Mouse (Mus musculus): ENCODE data around the gene Frem2.

Frem2 gene

DNA sequence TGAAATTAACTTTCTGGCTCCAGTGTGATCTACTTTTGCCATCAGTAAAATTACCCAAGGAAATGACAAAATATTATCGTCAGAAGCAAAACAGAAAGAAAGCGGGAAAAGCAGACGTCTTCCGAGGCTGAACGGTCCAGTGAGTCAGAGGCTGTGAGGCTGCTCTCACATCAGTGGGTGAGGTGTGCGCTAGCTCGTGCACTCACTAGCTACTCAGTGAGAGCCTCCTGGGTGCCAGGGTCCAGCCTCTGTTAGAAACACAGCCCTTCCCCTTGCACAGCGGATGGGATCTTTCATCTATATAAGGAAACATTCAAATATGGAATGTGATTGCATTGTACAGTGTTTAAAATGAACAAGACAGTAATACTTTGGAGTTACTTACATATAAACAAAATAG is 36.8 kb downstream of the Frem2 start:
- DNase-seq (ENCODE audit: low read depth): no peak

DNA sequence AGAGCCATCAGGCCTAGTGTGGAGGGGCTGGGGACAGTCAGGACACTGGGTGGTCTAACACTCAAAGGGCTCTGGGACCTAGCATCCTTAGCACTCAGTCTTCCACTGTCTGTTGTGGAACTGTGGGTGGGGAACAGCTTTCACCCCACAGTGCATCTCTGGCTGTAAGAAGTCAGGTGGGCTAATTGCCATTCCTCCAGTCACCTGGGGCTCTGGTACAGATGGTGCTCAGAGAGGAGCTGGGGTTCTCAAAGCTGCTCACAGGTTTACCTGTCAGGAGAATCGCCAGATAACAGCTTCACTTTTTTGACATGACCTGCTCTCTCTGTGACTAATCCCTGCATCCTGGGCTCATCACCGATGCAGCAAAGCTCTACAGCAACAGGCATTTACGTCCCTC is 46.0 kb downstream of the Frem2 start:
- DNase-seq (ENCODE audit: low read depth): no peak

DNA sequence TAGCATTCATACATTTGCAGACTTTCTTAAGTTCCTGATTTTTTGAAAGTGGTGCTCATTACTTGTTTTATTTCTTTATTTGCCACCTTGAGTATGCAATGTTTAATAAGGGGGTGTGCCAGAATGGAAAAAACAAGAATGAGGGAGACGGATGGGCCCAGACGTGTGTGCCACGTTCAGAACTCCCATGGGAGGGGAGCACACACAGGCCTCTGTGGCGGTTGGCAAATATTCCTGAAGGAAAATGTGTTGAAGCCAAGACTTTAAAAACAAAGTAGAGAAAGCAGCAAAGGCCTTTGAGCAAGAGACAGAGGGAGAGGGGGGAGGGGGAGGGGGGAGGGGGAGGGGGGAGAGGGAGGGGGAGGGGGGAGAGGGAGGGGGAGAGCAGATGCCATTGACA is 47.3 kb downstream of the Frem2 start:
- DNase-seq (ENCODE audit: low read depth): no peak

DNA sequence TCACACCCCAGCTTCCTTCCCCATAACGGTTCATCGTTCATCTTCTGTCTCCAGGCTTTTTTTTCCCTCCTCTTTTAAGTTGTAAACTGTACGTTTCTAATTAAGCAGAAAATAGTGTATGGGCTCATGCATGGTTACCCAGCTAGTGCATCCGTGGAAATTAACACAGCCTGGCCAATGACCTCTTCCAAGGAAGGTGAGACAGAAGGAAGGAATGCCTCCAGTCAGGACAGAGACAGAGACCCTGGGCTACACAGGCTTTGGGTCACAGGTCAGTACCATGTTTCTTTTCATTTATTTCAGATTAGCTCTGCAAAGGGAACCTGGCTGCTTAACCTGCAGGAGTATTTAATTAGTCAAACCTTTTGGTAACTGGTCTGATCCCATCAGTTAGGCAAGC is 57.0 kb downstream of the Frem2 start:
- DNase-seq (ENCODE audit: low read depth): no peak

DNA sequence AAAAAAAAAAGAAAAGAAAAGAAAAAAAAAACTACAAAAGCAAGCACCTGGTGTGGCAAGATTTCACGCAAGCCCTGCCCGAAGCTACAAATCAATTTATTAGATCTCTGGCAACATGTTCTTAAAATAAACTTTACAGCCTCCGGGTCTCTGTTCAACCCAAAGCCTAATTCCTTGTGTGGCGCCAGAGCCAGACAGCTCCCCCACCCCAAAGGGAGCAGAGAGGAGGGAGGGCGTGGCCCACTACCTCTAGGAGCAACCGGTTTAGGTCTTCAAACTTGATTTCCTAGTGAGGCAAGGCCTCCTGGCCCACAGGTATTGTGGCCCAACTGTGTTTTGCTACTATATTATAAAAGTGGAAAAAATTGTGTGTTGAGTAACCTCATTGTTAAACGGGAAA is 57.8 kb downstream of the Frem2 start:
- no peak for DNase-seq (ENCODE audit: low read depth)

DNA sequence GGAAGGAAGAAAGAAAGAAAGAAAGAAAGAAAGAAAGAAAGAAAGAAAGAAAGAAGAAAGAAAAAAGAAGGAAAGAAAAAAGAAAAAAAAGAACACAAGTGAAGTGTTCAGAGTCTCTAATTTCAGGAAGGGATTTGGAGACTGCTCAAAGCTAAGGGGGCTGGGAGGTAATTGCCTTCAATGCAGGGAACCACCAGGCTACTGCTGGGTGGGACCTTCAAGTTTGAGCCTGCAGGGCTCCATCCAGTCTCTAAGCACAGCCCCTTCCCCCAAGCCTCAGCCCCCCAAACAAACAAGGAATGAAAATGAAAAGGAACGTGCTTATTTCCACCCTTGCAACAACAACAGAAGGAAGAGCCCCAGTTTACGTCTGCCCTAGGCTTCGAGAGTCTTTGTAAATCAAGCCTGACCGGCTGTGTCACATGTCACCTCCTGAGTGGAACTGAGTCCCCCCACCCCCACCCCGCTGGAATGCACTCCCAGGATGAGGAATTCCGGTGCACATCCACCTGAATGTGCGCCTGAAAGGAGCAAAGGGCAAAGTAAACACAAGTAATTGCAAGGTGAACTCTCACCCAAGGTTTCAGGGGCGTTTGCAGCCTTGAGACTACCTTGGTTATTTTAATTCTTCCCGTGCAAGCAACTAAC is 58.9 kb downstream of the Frem2 start:
- no peak for DNase-seq (ENCODE audit: low read depth)

DNA sequence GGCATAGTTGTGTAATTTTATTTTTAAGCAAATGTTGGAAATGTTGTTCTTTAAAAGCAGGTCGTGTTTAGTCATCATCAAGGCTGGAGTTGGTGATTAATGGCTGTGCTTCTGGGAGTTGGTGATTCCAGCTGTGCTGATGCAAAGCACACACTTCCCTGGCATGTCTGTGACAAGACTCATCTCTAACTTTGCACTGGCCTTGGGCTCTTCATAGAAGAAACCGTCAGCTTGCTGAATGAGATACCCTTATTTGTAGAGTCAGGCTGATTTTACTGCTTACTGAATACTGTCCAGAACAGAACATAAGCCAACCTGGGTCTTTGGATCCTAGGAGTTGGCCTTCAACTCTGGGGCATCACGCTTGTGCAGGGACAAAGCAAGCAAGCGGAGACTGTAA is 62.7 kb downstream of the Frem2 start:
- no peak for DNase-seq (ENCODE audit: low read depth)

DNA sequence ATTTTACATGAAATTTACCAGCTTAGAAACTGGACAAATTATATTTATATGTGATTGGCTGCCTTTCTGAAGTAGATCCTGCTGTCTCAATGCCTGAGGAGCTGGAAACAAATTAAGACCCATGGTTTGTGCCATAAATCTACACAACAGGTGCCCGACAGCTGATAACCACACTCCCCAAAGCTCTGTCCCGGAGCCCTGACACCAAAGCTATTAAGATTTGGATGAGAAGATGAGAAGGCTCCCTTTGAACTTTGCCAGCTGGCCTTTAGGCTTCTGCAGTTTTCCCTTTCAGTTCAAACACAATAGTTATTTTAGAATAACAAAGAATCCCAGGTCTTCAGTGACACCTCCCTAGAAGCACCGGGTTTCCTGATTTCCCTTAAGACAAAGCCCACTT is 63.4 kb downstream of the Frem2 start:
- no peak for DNase-seq (ENCODE audit: low read depth)

DNA sequence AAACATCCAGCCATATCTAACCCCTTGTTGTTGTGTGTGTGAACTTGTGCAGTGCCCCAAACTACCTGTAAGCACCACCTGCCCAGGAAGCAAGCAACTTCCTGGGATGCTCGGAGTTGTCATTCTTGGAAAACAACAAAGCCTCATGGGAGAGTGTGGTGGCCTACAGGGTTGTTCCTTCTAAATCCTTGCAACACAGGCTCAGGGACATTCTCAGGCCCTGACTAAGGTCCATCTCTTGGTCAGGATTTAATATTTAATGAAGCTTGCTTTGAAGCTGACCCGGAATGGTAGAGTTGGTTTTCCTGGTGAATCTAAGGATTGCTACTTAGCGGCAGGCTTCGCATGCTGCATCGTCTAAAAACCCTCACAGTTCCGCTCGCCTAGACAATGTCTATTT is 65.1 kb downstream of the Frem2 start:
- no peak for DNase-seq (ENCODE audit: low read depth)

DNA sequence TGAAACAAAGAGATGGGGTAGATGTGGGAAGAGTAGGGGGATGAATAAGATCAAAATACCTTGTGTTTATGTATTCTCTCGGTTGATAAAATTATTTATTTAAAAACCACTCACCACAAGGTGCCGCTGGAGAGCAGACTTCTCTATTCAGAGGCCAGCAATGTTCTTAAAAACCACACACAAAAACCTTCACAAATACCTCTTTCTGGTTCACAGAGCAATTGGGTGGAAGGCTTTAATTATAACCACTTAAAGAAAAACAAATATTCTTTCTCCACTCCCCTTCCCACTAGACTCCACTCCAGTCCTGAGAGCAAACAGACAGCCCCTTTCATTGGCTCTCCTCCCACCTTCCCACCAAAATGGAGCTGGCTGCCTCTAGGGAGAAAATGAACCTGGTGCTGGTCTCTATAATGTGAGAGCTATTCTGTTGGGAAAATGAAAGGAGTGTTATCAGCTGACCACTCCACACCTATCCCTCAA is 67.0 kb downstream of the Frem2 start:
- DNase-seq (ENCODE audit: low read depth): peak; percentile 53

DNA sequence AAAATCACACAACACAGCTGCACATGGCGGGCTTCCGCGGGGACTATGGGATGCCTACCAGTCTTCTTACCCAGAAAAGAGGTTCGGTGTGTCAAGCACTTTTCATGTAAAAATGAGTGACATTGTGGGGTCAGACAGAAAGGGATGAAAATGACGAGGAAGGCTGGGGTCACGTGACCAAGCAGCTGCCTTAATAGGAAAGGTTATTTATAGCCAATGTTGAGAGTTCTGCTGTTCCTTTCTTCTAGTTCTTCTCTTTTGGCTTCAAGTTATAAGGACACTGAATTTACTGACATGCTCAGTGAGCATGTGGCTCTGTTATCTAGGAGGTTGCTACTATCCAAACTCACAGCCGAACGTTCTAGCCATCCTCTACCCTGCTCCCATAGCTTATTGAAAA is 73.9 kb downstream of the Frem2 start:
- DNase-seq (ENCODE audit: low read depth): no peak

DNA sequence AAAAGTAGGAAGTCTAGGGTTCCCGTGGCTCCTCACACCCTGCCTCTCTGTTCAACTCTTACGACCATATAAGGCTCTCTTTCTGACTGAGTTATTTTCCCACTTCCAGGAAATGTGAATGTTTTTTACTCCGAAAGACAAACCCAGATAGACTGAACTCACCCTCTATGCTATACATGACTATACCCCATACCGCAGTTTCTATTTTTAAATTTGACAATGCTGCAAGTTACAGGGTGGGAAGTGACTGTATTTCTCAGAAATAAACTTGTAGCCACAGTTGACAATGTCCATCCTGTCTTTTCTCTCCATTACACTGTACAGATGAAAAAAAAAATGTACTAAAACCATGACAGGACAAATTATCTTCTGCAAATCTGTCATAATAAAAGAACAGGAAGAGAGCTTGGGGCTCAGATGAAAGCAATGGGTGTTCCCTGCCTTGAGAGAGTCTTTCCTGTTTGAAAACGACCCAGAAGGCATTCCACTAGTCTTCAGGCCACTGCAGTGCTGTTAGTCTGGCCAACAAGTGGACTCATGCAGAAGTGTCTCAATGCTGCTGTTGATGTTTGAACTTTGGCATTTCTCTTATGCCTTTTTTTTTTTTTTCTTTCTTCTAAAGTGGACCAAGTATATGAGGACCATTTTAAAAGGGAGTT is 76.4 kb downstream of the Frem2 start:
- peak; percentile 29 for DNase-seq (ENCODE audit: low read depth)

DNA sequence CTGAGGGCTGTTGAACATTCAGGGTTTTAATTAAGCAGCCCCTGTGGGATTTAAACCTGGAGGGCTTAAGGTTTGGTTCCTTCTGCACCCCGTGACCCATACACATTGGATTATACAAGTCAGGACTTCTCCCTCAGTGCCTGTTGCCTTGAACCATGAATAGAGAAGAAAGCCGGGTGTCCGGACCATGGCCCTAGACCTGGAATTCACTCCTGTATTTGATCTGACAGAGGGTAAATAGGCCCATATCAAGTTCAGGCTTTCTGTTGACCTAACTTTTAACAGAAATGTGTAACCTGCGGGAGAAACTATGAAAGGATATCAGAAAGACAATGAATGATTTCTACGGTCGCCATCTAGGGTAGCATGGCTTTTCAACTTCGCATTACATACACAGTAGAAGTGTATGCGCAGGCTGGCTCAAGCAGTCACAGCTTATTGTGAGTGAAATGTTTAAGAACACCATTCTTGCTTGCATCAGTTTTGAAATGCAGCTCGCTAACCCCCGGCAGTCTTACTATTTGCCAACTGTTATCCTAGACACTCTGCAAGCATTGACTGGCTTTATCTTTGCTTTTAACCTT is 77.9 kb downstream of the Frem2 start:
- DNase-seq (ENCODE audit: low read depth): no peak

DNA sequence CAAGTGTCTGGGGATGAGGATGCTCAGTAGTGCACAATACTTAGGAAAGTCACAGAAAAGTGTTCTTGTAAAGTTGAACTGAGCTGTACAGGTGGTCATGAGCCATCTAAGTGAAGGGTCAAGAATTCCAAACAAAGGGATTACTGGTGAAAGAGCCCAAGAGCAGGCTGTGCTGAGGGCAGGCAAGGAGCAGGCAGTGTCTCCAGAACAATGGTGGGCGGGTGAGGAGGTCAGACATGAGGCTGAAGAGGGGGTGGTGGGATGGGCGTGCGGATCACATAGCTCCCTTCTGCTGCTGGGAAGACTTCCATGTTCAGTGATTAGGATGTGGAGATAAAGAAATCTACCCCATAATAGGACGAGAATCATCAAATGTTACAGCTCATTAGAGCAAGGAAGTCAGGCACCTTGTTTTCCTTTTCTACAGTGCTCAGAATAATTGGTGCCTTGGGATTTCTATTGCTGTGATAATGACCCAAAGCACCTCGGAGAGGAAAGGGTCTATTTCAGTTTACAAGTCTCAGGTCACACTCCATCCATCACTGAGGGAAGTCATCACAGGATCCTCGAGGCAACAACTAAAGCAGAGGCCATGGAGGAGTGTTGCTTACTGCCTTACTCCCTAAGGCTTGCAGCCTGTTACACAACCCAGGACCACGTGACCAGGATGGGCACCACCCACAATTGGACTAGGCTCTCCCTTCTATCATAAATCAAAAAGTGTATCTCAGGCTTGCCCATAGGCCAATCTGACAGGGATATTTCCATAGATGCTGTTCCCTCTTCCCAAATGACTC is 80.6 kb downstream of the Frem2 start:
- no peak for DNase-seq (ENCODE audit: low read depth)

DNA sequence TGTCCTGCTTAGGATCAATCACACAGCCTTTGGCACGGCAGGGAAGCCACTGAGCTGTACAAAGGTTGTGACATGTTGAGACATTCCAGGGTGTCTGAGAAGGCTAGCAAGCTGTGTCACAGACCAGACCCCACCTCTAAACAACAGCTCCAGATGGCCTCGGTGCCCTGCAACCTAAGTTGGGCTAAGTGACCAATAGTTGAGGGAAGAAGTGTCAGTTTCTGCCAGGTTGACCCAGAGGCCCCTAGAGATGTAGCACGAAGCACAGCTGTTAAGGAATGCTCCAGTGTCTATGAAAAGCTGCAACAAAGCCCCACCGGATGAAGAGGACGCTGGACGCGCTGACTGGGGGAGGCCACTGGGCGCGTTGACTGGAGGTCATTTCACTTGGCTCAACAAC is 83.0 kb downstream of the Frem2 start:
- DNase-seq (ENCODE audit: low read depth): no peak

DNA sequence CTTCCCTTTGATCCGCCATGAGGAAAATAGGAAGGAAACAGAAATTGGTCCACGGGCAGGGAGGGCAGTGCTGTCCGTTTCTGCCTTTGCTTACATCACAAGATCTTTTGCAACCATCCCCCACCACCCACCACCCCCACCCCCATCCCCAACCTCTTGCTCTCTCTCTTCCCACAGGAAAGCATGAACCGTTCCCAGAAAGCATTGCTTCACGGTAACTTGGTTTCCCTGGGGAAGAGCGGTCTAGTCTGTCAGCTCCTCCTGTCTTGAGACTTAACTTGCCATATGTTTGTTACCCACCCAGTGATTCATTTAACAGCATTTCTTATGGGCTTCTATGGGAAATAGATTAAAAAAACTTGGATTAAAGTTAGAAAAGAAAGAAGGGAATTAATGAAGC is 85.5 kb downstream of the Frem2 start:
- no peak for DNase-seq (ENCODE audit: low read depth)

DNA sequence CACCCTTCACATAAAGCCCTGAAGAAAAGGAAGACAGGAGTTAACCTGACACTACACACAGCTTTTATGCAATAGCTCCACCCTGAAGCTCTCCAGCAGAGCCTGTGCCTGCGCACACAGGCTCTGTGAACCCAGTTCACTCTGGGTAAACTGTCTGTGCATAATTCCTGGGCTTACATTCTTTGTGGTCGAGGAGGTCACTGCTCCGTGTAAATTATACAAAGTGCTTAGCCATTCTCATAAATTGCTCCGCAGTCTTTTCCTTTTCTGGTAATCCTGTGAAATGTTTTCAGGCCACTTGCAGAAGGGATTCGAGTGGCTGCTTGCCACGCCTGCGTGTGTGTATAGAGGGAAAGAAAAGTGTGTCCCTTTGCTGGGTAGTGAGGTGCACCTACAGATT is 92.6 kb downstream of the Frem2 start:
- DNase-seq (ENCODE audit: low read depth): no peak

DNA sequence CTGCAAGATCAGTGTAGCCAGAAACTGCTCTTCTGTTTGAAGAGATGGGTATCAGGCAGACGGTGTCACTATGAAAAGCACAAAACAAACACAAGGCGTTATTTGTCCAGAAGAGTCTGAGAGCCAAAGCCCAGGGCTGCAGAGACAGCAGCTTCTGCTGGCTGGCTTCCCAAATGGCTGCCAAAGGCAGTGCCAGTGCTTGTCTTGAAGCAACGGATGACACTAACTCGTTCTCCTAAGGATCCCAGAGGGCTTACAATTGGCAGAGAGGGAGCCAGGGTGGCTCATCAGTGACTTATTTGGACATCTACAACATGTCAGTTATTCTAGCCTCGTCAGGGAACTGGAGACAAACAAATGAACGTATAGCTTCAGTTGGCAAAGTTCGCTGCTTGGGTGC is 93.4 kb downstream of the Frem2 start:
- no peak for DNase-seq (ENCODE audit: low read depth)

DNA sequence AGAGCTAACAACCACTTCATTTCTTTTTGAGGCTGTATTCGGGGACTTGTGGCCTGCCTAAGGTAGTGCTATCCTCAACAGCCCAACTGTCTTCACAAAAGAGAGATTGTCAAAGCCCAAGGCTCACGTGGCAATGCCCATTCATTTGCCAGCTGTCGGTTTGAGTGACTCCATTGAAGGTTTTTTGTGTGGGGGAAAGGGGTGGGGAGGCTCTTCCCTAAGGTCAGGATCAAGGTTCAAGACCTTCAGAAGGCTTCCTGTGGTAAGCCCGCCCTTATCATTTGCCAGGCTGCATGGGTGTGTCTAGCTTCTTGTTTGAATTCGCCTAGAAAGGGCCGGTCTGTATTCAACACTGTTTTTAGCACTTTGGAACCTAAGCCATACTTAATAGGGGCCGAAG is 95.3 kb downstream of the Frem2 start:
- no peak for DNase-seq (ENCODE audit: low read depth)

DNA sequence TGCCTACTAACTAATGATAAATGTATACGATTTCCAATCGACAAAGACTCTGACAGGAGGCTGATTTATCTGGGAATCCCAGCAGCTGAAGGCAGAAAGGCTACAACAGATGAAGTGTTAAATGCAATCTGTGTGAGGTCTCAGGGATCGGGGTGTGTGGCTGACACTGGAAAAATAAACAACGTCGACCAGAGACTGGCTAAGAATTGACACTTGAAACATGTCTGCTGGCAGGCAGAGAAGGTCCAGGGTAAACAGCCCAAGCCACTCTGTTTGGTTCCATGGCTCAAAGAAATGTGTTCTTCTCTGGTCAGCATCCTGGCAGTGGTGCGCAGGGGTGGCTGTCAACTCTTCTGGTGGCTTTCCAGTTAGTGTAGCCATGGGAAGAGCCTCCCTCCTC is 98.1 kb downstream of the Frem2 start:
- no peak for DNase-seq (ENCODE audit: low read depth)

DNA sequence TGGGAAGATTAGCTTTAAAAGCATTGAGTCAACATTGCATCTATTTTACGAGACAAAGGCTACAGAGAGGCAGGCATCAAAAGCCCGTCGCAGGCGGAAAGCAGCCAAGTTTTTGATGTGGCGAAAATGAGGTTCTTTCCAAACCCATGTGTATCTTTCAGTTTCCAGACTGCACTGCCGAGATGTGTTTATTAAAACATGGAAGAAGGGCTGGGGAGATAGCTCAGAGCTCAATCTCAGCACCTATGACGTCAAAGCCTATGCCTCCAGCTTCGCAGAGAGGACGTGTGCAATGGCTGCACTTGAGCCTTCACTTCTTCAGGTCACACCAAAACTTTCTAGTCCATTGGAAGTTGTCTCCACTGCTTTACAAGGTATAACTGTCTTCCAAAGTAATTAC is 98.9 kb downstream of the Frem2 start:
- no peak for DNase-seq (ENCODE audit: low read depth)

DNA sequence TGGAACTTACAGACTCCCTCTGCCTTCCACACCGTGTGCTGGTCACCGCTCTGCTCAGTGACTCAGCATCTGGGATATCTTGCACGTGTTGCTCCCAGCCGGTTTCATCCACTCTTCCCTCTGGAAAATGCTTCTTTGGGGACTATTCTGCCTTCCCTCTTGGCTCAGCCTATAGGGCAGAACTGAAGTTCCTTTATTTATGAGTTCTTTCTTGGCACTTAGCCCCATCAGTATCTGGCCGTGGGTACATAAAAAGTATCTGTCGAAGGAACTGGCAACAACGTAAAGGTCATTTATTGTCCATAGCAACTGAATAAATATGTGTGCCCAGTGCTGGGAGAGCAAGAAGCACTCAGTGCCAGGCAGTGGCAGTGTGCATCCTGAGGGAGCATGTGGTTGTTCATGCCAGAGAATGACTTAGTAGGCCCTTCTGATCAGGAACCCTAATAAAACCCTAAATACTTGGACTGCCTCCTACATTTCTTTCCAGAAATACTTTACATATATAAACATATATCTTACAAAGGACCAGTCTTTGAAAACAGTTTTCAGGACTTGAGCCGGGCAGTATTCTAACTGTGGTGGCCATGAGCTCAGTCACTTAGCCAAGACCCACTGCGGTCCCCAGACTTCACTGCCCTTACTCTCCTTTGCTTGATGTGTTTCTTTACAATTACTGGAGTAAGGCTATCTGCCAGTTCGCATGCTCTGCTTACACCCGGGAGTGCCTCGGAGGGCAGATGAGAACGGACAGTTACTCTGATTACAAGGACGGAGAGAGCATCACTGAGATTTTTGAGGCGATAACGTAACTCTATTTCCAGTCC is 99.6 kb downstream of the Frem2 start:
- no peak for DNase-seq (ENCODE audit: low read depth)
